Mouse (Mus musculus): Measurements from ENCODE around the gene Hormad2. TPM values are rescaled to one million over a fixed set of nuclear protein-coding genes. Genes with fewer than 3 reads are reported as not detected.

Gene Hormad2
- not detected in 2 replicates for polyA plus RNA-seq (2011; ENCODE audit: insufficient read depth, insufficient read length, low replicate concordance, missing spikeins)

DNA sequence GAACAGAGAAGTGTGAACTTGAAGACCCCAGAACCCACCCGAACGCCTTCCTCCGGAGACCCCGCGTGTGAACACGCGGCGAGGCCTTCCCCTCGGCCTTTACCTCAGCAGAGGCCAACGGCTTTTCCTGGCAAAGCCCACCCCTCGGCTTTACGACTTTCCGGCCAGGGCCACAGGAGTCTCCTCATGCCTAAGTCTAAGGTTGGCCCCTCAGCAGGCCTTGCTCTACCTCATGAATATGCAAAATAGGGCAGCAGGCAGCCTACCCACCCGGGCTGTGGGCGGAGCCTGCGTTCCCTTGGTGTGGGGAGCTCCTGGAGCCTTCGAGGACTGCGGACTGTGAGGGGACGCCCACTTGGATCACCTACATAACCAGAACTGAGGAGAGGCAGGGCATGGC, at the start of gene Hormad2:
TSS of gene Hormad2 (minus strand) at position 128 of the 400 bp plus-strand sequence.
- TF ChIP-seq POLR2A (IDR thresholded peaks at IDR 0.05; ENCODE audit: borderline replicate concordance, control insufficient read depth, low read depth, low read length): no peak
- no peak for TF ChIP-seq CTCF (IDR thresholded peaks at IDR 0.05; ENCODE audit: control insufficient read depth, insufficient read depth, low read length)
- 73% methylated on average over 19 of the region's 19 CpGs for WGBS
- peaks cover 1% of the 10 kb centered on the region for H3K4me1 ChIP-seq (ENCODE audit: control insufficient read depth, insufficient read depth, low read length)
- no peak within 1 kb of the TSS for H3K4me3 ChIP-seq (replicated peaks; ENCODE audit: control insufficient read depth, low read depth, low read length)
- no peak within 1 kb of the TSS for H3K27ac ChIP-seq (ENCODE audit: control insufficient read depth, insufficient read depth, low read depth, low read length, poor library complexity)

- Histone ChIP-seq H3K27ac (ENCODE audit: control insufficient read depth, insufficient read depth, low read depth, low read length, poor library complexity) (no peak overlapping the region), H3K4me1 (ENCODE audit: control insufficient read depth, insufficient read depth, low read length) (no peaks in the 10 kb centered on the region), H3K4me3 (replicated peaks; ENCODE audit: control insufficient read depth, low read depth, low read length) (no peak overlapping the region)
- TF ChIP-seq POLR2A (IDR thresholded peaks at IDR 0.05; ENCODE audit: borderline replicate concordance, control insufficient read depth, low read depth, low read length): no peak
- no peak for TF ChIP-seq CTCF (IDR thresholded peaks at IDR 0.05; ENCODE audit: control insufficient read depth, insufficient read depth, low read length)
- 90% methylated on average over 4 of the region's 4 CpGs for WGBS
These were observed 48.3 kb upstream of the Hormad2 start for GRCm38 (mm10) chr11:4489207-4489606.

GRCm38 (mm10) chr11:4488798-4489197, 47.9 kb upstream of the Hormad2 start:
- WGBS: 96% methylated on average over 2 of the region's 2 CpGs
- TF ChIP-seq CTCF (IDR thresholded peaks at IDR 0.05; ENCODE audit: control insufficient read depth, insufficient read depth, low read length) (no peak), POLR2A (IDR thresholded peaks at IDR 0.05; ENCODE audit: borderline replicate concordance, control insufficient read depth, low read depth, low read length) (no peak)
- Histone ChIP-seq H3K4me3 (replicated peaks; ENCODE audit: control insufficient read depth, low read depth, low read length) (no peak overlapping the region), H3K4me1 (ENCODE audit: control insufficient read depth, insufficient read depth, low read length) (no peaks in the 10 kb centered on the region), H3K27ac (ENCODE audit: control insufficient read depth, insufficient read depth, low read depth, low read length, poor library complexity) (no peak overlapping the region)

DNA sequence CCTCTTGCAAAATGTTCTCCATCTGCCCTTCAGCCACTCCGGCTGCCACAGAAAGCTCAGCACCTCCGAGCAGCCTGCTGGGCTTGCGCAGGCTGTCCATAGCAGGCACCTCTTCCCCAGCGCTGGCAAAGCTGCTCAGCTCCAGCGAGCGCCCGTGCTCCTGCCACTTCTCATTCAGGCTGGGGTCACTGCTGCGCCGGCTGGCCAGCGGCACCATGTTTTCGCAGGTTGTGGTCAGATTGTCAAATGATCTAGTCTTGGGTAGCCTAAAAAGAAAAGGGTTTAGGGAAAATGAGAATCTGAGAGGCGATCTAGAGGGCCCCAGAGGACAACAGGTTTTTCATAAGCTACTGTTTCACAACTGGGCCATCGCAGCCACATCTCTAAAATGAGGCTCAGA, 47.5 kb upstream of the Hormad2 start:
- TF ChIP-seq CTCF (IDR thresholded peaks at IDR 0.05; ENCODE audit: control insufficient read depth, insufficient read depth, low read length) (no peak), POLR2A (IDR thresholded peaks at IDR 0.05; ENCODE audit: borderline replicate concordance, control insufficient read depth, low read depth, low read length) (no peak)
- WGBS: 94% methylated on average over 13 of the region's 13 CpGs
- H3K4me3 ChIP-seq (replicated peaks; ENCODE audit: control insufficient read depth, low read depth, low read length): no peak overlapping the region
- H3K27ac ChIP-seq (ENCODE audit: control insufficient read depth, insufficient read depth, low read depth, low read length, poor library complexity): no peak overlapping the region
- no peaks in the 10 kb centered on the region for H3K4me1 ChIP-seq (ENCODE audit: control insufficient read depth, insufficient read depth, low read length)

- TF ChIP-seq POLR2A (IDR thresholded peaks at IDR 0.05; ENCODE audit: borderline replicate concordance, control insufficient read depth, low read depth, low read length) (no peak), CTCF (IDR thresholded peaks at IDR 0.05; ENCODE audit: control insufficient read depth, insufficient read depth, low read length) (no peak)
- 70% methylated on average over 8 of the region's 8 CpGs for WGBS
- Histone ChIP-seq H3K27ac (ENCODE audit: control insufficient read depth, insufficient read depth, low read depth, low read length, poor library complexity) (no peak overlapping the region), H3K4me1 (ENCODE audit: control insufficient read depth, insufficient read depth, low read length) (no peaks in the 10 kb centered on the region), H3K4me3 (replicated peaks; ENCODE audit: control insufficient read depth, low read depth, low read length) (no peak overlapping the region)
These were observed 46.6 kb upstream of the Hormad2 start for GRCm38 (mm10) chr11:4487401-4487965.

DNA sequence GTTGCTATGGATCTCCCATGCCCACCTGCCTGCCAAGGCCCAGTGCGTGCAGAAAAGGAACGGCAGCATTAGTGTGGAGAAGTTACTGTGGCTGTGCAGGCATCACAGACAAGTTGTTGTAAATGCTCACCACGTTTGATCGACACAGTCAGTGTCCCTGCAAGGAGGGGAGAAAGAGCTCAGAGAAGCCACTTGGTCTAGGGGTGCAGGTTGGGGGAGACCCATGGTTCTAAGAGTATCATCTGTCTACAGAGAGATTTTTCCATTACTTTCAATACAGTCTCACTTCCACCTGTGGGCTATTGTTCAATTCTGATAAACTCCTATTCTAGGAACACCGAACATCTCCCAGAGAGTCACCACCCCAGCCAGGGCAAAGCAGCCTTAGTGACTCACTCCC, 43.6 kb upstream of the Hormad2 start:
- WGBS: 91% methylated on average over 5 of the region's 5 CpGs
- TF ChIP-seq CTCF (IDR thresholded peaks at IDR 0.05; ENCODE audit: control insufficient read depth, insufficient read depth, low read length) (no peak), POLR2A (IDR thresholded peaks at IDR 0.05; ENCODE audit: borderline replicate concordance, control insufficient read depth, low read depth, low read length) (no peak)
- H3K4me3 ChIP-seq (replicated peaks; ENCODE audit: control insufficient read depth, low read depth, low read length): no peak overlapping the region
- H3K4me1 ChIP-seq (ENCODE audit: control insufficient read depth, insufficient read depth, low read length): no peaks in the 10 kb centered on the region
- no peak overlapping the region for H3K27ac ChIP-seq (ENCODE audit: control insufficient read depth, insufficient read depth, low read depth, low read length, poor library complexity)

DNA sequence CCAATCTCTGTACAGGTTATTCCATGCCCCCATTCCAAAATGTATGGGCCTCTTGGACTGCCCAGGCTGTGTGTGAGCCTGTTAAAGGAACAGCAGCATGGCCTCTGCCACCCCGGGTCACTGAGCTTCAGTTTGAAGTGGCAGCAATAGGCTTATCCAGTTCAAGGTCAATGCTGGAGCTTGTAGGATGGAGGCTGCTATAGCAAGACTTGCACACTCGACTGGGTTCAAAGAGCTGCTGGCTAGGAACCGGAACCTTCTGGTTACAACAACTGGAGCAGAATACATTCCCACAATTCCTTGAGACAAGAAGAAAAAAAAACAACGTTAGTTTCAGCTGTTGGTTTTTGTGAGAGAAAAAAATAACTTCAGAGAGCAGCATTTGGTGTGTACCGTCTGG, 41.7 kb upstream of the Hormad2 start:
- Histone ChIP-seq H3K4me1 (ENCODE audit: control insufficient read depth, insufficient read depth, low read length) (no peaks in the 10 kb centered on the region), H3K4me3 (replicated peaks; ENCODE audit: control insufficient read depth, low read depth, low read length) (no peak overlapping the region), H3K27ac (ENCODE audit: control insufficient read depth, insufficient read depth, low read depth, low read length, poor library complexity) (no peak overlapping the region)
- WGBS: 90% methylated on average over 5 of the region's 5 CpGs
- TF ChIP-seq CTCF (IDR thresholded peaks at IDR 0.05; ENCODE audit: control insufficient read depth, insufficient read depth, low read length) (no peak), POLR2A (IDR thresholded peaks at IDR 0.05; ENCODE audit: borderline replicate concordance, control insufficient read depth, low read depth, low read length) (no peak)

GRCm38 (mm10) chr11:4476184-4476697, 35.3 kb upstream of the Hormad2 start:
- peaks cover 7% of the 10 kb centered on the region for H3K4me1 ChIP-seq (ENCODE audit: control insufficient read depth, insufficient read depth, low read length)
- no peak overlapping the region for H3K4me3 ChIP-seq (replicated peaks; ENCODE audit: control insufficient read depth, low read depth, low read length)
- 76% methylated on average over 4 of the region's 4 CpGs for WGBS
- TF ChIP-seq POLR2A (IDR thresholded peaks at IDR 0.05; ENCODE audit: borderline replicate concordance, control insufficient read depth, low read depth, low read length): no peak
- no peak for TF ChIP-seq CTCF (IDR thresholded peaks at IDR 0.05; ENCODE audit: control insufficient read depth, insufficient read depth, low read length)
- H3K27ac ChIP-seq (ENCODE audit: control insufficient read depth, insufficient read depth, low read depth, low read length, poor library complexity): no peak overlapping the region
